Mouse (Mus musculus): ENCODE data around the gene Rrm2. TPM values are rescaled to one million over a fixed set of nuclear protein-coding genes. Genes with fewer than 3 reads are reported as not detected.
"Not testable (repeated sequence)": the region's sequence is repeated elsewhere in the genome, so short reads cannot be mapped to it uniquely, and the experiment has no call there.

Gene Rrm2
- polyA plus RNA-seq (2017; shearing (Covaris generic)), result 100 to 1,000 TPM; 134 to 174 TPM

GRCm38 (mm10) chr12:24707954-24708823 lies at the start of gene Rrm2:
Gene Rrm2 (plus strand): TSS chr12:24708241.
- peak; percentile 79 for ATAC-seq

DNA sequence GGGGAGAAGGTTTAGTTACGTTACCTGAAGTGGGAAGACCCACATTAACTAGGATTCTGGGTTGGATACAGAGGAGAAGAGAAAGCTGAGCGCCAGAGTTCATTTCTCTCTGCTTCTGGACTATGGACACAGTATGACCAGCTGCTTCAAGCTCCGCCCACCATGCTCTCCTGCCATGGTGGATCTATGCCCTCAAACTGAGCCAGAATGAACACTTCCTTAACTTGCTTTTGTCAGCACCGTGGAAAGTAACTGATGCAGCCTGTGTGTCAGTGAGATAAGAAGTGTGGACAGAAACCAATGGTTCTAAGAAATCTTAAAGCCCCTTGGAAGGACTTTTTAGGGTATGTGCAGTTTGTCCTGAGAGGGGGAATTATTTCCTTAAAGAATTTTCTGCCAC lies 49.0 kb upstream of the Rrm2 start:
- no peak for ATAC-seq

DNA sequence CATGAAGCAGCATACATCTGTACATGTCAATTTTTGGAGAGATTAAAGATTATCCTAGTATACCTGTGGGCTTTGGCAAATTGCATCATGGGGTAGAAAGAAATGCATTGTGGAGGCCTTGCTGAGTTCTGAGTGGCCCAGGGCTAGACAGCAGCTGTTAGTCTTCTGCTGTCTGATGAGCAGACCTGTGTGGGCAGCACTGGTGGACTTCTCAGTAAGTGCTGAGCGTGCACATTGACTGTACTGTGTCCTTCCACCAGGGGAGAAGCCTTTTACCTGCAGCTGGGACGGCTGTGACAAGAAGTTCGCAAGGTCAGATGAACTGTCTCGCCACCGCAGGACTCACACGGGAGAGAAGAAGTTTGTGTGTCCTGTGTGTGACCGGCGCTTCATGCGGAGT lies 48.1 kb upstream of the Rrm2 start:
- no peak for ATAC-seq

- no peak for ATAC-seq
These were observed 46.9 kb upstream of the Rrm2 start for GRCm38 (mm10) chr12:24661100-24661499.

GRCm38 (mm10) chr12:24662131-24662530 lies 45.9 kb upstream of the Rrm2 start:
- ATAC-seq, result no peak

- ATAC-seq, result no peak
These were observed 27.9 kb upstream of the Rrm2 start for GRCm38 (mm10) chr12:24680096-24680491.

GRCm38 (mm10) chr12:24680492-24681285 lies 27.4 kb upstream of the Rrm2 start:
- ATAC-seq, result no peak

DNA sequence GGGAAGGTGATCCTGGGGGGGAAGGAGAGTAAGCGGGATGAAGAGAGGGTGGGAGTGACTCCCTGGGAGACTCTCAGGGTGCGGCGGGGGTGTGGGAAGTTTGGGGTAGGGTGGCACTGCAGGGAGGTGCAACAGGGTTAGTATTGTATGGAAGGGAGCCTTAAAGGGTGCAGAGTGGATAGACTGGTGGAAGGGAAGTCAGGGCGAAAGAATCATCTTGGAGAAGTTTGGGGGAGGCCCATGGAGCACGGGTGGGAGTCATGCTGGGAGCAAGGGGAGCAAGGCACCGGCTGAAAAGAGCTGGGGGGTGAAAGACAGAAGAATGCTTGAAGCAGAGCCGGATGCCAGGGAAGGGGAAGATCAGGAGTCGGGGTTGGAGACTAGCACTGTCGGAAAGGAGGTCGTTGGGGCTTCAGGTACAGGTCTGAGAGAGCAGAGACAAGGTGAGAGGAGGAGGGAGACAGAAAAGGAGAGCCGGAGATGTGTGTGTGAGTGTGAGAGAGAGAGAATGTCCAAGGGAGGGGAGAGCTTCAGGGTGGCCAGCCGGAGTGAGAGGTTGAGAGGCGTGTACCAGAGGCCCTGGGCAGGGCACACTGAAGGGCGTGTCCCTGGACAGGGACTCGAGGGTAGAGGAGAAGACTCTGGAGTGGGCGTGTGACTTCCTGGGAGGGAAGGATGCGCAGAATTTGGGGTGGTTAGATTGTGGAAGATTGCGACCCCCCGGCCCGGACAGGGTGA lies 26.6 kb upstream of the Rrm2 start, which contains the start of gene Cys1:
Gene Cys1, minus strand, starts transcription at position 528 of the 738 bp plus-strand sequence.
- ATAC-seq, result no peak

DNA sequence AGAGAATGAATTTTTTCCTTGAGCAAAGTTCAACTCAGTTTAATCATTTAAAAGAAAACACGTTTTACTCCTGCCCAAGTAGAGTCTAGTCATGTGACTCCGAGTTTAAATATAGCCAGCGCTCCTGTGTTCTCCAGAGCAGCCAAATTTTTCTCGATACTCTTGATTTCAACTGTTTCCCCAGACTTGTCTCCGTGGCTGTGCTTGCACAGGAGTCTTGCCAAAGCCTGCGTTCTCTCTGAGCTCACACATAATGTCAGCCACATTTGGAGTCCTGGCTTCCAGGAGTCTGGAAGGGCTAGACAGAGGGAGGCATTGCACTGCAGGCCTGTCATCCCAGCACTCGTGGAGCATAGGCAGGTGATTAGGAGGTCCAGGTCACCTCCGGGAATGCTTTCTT lies 25.5 kb upstream of the Rrm2 start:
- ATAC-seq, result no peak

DNA sequence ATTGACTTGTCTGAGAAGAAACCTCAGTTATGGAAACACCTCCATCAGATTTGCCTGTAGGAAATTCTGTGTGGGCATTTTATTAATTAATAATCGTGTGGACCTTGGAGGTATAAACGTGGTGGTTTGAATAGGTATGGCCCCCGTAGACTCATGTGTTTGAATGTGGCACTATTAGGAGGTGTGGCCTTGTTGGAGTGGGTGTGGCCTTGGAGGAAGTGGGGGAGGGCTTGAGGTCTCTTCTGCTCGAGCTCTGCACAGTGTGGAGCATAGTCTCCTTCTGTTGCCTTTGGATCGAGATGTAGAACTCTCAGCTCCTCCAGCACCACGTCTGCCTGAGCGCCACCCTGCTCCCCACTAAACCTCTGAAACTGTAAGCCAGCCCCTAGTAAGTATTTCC lies 24.6 kb upstream of the Rrm2 start:
- ATAC-seq, result no peak

- ATAC-seq, result no peak
These were observed 21.9 kb upstream of the Rrm2 start for GRCm38 (mm10) chr12:24686038-24686695.

- no peak for ATAC-seq
These were observed 21.2 kb upstream of the Rrm2 start for GRCm38 (mm10) chr12:24686696-24687346.

DNA sequence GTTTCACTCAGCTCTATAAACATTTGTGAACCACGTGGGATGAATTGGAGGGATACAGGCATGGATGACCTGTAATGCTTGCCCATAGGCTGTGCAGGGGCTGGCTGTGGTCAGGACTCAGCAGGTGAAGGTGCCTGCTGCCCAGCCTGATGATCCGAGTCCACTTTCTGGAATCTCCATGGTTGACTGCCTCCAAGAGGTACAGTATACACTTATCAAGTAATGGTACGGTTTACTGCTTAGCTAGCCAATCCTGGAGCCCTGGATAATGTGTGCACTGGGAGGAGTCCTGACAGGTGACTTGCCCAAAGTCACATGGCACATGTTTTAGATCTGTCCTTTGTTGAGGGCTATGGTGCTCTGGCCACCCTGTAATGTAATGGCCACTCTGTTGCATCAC lies 17.7 kb upstream of the Rrm2 start:
- no peak for ATAC-seq

DNA sequence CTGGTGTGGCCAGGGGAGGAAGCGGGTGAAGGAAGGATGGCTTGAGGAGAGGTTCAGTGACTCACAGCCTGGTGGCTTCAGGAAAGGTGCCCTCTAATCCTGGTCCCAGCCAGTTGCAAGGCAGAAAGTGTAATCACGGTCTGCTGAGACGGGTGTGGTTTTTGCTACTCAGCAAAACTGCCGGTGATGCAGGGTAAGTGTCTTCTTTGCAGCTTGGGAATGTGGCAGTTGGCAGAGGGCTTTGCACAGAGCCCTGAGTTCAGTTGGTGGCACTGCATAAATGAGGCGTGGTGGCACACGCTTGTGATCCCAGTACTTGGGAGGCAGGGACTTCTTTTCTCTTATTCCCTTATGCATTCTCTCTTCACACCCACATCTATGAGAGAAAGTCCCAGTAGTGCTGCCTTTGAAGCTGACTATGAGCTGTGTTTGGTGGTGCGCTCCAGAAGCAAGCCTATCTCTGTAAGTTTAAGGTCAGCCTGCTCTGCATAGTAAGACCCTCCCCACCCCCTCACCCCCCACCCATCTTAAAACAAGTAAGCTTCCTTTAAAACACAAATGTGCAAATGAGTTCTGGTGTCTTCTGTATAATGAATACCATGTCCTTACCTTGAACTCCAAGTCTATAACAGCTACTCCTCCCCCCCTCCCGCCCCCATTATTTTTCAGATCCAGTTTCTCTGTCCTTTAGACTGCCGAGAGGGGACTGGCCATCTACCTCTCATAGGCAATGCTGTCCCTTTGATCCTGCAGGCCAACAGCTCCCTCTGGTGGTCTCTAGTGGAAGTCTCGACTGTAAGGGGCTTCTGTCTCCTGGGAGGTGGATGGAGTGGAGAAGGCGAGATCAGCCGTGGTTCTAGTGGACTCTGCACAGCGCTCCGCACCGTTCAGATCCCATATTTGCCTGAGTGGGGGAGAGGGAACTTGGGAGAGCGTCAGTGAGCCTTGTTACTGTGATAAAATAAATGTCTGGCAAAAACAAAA lies 11.2 kb upstream of the Rrm2 start:
- ATAC-seq, result peak; percentile 86

- ATAC-seq, result no peak
These were observed 10.4 kb upstream of the Rrm2 start for GRCm38 (mm10) chr12:24697484-24698204.

DNA sequence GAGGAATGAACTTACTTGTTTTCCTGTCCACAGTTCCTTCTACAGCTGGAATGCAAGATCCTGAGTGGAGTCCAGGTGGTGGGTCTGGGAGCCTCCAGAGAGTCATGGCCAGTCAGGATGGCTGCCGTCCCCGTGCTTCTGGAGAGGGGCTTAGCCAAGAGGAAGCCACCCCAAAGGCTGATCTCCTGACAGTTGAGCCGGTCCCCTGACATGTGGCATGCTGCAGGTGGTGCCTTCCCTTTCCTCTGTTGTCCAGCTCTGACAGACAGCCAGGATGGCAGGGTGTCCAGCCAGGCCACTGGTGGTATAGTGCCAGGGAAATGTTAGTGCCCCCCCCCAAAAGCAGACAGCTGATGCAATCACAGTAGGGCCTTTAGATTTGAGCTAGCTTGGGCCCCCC lies 9.5 kb upstream of the Rrm2 start:
- ATAC-seq, result no peak

- ATAC-seq, result no peak
These were observed 8.5 kb upstream of the Rrm2 start for GRCm38 (mm10) chr12:24699578-24699977.

DNA sequence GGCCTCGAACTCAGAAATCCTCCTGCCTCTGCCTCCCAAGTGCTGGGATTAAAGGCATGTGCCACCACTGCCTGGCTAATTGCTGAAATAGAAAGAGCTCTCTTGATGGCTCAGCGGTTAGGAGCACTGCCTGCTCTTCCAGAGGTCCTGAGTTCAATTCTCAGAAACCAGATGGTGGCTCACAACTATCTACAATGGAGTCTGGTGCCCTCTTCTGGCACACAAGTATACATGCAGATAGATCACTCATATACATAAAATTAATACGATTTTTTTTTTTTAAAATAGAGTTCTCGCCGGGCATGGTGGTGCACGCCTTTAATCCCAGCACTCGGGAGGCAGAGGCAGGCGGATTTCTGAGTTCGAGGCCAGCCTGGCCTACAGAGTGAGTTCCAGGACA lies 6.4 kb upstream of the Rrm2 start:
- ATAC-seq, result not testable (repeated sequence)

DNA sequence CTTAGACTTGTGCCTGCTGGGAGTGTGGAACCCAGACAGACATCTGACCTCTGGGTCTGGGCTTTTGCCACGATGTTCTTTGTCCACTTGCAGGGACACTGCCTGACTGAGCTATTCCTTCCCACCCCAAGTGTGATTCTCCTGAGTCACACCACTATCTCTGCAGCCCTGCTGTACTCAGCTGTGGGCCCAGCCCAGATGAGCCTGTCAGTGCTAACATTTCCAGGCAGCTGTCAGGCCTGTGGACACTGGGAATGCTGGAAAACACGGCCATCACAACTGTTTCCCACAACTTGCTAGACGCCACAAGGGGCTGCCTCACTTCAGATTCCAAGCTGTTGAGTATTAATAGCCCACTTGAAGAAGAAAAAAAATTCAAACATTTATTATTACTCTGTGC lies 5.0 kb upstream of the Rrm2 start:
- no peak for ATAC-seq

Data from activated CD4-positive, CD25-positive, alpha-beta regulatory T cell, adult 4 months (primary cell).